Mouse (Mus musculus): ENCODE results near the gene Nrgn. TPM values are rescaled to one million over a fixed set of nuclear protein-coding genes. Genes with fewer than 3 reads are reported as not detected.
A peak's percentile ranks its signal among the peaks of the same experiment; 100 is the strongest.

The Nrgn gene
- 1 to 10 TPM; 5.7 to 6.2 TPM for total RNA-seq (2021)
- long read RNA-seq, experiment 1, partial matches to known transcripts: 0 of 2 reads
- long read RNA-seq, experiment 1, other reads (novel, unspliced or antisense): 2 of 2 reads
- long read RNA-seq, experiment 2, partial matches to known transcripts: 0 of 5 reads
- long read RNA-seq, experiment 2, other reads (novel, unspliced or antisense): 5 of 5 reads

DNA sequence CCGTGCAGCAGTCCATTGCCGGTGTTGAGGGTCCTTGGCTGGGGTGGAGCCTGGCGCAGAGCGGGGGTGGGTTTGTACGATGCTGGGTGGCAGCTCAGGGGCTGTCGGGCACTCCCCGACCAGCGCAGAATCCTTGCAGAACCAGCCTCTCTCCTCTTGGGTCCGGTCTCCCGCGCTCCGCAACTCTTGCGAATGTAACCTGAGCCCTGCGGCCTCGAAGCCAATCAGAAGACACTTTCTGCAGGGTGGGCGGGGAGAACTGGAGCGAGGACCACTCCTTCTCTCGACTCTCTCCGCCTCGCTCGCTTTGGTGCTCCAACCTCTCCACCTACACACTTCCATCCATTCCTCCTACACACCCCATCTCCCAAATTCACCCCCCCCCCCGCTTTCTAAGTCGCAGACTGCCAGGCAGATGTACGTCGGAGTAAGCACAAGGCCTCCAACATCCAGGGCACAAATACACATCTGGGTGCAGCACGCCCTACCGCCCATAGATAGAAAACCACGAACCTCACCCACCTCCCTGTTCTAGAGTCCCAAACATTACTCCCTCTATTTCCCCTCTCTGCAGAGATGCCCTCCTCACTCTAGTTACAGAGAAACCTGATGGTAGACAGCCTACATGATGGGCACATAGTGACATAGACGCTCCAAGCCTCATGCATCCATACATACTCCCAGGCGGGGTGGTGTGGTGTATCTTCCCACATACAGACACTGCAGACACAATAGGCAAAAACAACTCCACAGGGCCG lies at the start of gene Nrgn:
Nrgn (minus strand) TSS at position 369 of the 758 bp plus-strand sequence.
- peak; percentile 84 to 85 for DNase-seq

DNA sequence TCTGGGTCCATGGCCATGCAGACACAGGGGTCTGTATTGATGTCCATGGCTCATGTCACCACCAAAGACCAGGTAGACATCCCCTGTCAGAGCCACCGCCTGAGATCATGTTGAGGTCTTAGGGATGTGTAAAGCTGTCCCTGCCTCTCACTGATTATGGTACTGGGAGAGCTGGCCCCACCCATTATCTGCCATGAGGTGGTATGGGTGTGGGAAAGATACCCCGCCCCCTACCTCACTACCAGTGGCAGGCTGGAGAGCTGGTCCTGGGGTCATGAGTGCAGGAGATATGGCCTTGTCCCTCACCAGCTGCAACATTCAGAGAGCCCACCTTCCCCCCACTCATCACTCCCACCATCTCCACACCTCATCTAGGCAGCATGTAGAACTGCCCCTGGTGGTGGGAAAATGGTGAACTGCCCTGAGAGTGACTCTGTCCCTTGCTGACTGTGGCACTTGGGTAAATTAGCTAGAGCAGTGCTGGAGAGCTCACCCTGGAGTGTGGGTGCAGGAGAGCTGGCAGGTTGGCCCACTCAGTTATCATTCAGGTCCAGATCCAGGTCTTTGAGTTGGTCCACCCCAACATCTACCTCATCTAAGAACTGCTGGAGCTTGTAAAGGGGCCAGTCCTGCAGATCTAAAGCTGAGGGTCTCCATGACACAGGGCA lies 48.0 kb upstream of the Nrgn start:
- no peak for DNase-seq

DNA sequence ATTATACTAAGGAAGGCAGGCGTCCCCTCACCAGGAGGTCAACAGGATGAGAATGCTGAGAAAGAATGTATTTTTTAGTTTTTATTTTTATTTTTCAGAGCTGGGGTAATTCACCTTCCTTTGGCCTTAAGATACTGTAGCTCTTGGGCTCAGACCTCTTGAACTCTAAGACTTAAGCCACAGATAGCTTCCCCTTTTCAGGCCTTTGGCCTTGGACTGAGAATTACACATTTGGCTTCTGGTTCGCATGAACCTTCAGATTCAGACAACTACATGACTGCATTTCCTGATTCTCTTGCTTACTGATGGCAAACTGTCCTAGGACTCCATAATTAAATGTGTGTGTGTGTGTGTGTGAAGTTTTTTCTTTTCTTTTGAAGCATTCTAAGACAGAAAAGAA lies 45.9 kb upstream of the Nrgn start:
- DNase-seq: no peak

DNA sequence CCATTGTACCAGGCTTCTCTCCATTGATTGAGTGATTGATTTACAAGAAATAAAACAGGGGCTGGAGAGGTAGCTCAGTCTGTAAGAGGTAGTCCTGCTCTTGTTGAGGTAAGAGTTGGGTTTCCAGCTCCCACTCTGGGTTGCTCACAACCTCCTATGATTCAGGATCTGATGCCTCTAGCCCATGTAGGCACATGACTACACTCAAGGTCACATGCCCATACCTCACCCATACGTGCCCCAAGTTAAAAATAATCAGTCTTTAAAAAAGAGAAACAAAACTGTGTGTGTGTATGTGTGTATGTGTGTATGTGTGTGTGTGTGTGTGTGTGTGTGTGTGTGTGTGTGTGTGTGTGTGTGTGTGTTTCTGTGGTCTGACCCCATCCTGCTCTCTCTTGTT lies 42.9 kb upstream of the Nrgn start:
- DNase-seq: no peak

DNA sequence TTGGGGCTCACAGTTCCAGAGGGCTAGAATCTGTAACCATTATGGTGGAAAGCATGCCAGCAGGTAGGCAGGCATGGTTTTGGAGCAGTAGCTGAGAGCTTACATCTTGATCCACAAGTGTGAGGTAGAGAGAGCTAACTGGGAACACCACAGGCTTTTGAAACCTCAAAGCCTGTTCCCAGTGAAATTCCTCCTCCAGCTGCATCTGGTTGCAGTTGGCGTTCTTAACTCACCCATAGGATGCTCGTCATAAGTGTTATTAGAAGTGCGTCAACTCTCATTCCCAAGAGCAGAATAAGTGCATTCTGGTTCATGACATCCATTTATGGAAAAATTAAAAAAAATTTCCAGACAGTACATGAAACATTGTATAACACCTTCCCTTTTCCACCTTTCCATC lies 41.0 kb upstream of the Nrgn start:
- DNase-seq: no peak

DNA sequence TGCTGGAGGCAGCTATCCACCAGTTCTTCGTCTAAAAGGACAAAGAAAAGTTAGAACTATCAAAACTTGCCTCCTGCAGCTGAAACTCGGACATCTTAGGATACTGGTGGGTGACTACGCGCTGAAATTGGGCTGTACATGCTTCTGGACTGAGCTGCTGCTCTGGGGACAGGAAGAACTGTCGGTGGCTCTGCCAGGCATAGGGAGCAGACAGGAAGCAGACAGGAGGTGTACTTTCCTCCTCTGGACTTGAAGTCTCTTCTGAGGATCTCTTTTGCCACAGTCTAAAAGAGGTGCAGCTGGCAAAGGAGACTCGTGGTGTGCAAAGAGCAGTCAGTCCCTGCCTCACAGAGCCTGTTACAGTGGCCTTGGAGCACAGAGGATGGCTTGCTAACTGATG lies 39.9 kb upstream of the Nrgn start:
- no peak for DNase-seq

DNA sequence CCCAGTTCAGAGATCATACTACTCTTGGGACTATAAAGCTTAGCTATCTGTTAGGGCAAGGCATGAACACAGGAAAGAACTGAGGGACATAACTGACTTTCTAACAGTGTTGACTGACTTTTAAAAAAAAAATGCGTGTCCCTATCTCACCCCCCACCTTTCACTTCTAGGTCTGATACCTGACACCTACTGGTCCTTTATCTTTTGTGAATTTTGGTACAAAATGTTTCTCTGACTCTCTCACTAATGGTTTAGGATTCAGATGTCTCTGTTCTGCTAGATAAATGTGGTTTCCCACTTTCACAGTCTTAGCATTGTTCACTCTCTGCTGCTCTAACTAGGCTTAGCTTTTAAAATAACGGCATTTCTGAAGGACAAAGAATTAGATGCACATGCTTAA lies 39.3 kb upstream of the Nrgn start:
- no peak for DNase-seq

DNA sequence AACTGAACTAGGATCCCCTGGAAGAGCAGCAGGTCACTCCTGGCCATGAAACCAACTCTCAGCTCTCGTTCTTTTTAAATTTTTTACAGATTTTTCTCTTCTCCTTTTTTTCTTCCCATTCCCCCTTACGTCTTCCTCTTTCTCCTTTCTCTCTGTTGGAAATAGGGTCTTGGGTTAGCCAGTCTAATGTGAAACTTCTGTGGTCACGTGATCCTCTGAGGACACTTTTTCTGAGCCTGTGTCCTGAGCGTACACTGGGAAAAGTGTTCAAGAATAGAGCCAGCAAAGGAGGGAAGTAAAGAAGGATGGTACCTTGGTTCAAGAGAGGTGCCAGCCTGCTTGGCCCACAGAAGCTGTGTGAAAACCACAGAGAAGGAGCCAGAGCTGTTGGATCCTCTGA lies 37.7 kb upstream of the Nrgn start:
- DNase-seq: no peak

DNA sequence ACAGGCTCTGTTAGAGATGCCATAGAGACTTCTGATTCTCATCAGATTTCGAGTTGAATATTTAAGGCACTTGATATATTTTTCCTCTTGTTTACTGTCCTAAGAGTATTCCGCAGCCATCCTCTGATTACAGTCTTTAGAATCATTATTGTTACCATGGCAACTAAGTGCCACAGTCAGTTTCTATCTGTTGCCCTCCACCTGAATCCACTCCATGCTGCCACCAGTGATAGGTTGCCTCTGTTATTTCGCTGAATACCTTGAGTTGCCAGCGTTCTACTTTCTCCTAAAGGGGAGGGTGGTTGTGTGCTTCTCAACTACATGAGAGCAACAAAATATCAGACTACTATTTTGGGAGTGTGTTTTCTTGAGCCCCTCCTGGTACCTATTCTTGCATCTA lies 34.0 kb upstream of the Nrgn start:
- no peak for DNase-seq

DNA sequence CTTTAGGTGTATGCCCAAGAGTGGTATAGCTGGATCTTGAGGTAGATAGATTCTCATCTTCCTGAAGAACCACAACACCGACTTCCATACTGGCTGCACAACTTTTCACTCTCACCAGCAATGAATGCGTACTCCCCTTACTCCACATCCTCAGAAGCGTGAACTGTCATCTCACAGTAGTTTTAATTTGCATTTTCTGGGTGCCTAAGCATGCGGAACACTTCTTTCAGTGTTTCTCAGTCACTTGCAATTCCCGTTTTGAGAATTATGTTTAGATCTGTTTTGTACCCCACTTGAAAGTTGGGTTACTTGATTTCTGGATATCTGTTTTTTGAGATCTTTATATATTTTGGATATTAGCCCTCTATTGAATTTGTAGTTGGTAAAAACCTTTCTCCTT lies 30.9 kb upstream of the Nrgn start:
- DNase-seq: no peak

DNA sequence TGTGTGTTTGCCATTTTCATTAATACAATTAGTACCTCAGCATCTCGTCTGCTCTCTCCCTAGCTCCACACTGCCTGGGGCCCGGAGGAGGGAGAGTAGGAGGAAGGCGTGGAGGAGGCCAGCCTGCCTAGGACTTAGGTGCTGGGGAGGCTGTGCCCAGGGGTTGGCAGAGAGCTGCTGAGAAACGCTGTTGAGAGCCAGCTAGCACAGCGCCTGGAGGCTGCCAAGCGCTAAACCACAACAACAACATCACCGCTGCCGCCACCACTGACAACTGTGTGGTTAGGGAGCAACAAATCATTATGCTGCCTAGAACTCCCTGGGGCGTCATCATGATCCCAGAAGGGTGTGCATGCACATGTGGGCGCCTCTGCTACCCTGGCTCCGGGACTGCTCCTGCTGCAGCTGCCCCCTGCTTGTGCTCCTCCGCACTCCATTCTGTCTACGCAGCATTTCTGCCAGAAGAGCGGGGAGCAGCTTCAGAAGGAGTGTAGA lies 23.8 kb upstream of the Nrgn start:
- DNase-seq: no peak

DNA sequence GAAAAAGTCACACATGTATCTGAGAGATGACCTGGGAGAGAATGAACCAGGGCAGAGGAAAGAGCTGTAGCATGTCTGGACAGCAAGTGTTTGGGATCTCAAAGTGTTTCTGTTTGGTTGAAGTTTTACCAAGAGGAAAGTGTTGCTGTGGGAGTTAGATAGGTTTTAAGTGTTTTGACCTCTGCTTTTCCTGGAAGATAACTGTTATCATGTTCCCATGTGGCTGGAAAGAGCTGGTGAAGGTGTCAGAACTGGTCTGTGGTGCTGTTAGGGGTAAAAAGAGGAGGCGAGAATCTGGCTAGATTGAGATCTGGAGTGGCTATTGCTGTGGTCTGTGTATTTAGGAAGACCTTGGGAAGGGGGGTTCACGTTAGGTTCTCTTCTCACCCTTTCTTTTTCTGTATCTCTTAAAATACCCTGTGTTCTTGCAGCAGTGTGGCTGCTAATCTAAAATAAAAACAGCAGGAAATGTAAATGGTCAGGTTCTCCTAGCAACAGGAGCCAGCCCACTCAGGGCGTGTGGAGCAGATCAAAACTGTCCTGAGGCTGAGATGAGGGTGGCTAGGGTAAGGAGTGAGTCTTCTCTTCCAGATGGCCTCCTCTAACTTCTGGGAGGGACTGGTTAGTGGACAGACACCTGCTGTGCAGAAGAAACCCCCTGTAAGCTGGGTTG lies 19.6 kb upstream of the Nrgn start:
- no peak for DNase-seq

DNA sequence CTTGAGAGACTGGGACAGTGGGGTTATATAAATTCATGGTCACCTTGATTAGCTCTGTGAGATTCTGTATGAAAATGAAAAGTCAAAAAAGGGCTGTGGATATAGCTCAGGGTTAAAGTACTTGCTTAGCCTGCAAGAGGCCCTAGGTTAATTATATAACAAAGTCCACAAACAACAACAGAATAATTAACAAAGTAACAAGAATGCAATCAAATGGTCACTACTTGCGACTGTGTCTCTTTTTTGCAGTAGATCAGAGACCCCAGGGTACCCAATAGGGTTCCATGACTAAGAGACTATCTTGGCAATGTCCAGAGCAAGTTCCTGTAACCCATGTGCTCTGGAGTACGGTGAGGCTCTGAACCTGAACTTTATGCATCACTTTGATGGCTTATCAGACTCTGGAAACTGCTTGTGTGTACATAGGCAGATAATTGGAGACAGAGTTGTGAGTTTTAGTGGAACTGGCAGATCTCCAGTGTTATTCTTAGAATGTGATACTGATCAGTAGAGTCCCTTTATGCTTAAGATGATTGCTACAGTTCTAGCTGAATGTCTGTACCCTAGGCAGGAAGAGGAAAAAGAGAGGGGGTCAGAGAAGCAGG lies 16.6 kb upstream of the Nrgn start:
- DNase-seq: no peak

DNA sequence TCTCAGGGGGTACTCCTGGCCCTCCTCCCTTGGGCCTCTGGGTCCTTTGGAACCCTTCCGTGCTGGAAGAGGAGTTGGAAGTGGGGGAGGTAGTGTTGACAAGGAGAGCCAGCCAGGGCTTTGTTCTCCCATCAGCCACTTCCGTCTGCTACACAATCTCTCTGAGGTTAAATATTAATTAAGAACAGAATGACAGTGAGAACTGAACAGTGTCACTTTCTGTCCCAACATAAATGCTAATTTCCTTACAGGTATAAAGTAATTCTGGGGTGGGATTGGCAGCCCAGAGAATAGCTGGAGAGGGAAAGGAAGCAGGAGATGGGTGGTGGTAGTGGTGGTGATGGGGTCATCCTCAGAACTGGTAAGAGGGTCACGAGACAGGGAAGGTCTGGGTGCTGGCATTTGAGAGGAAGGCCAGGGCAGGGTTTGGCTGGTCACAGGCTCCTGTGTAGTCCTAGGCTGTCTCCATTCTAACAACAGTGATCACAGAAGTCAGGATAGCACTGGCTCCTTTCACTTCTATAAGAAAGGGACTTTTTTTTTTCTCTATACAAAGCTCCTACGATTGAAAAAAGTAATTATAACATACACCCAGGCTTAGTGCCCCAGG lies 16.0 kb upstream of the Nrgn start:
- no peak for DNase-seq

DNA sequence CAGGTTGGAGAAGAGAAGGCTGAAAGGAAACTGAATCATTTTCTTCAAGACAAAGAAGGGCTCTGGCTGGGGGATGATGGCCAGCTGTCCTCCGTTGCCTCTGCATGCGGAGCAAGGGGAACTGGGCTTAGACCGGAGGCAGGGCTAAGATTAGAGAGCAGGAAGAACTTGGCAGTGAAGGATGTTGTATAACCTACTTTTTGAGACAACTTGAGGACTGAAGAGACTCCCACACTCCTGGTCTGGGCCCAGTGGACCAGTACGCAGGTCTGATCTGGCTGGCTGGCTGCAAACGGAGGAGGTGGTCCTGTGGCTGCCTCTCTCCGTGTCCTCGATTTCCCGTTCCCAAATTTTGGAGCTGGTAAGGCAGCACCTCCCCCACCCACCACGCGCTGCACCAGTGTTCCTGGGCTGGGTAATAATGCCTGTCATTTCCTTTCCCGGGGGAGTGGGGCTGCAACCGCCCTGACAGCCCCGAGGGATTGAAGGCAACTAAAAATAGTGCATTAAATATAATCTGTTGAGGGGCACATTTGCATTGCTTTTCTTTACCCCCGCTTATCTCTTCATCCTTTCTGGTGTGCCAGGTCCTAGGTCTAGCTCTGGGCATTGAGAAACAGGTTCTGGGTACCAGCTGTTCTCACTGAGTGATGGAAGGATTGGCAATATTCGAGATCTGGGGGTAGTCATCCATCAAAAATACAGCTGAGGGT lies 15.3 kb upstream of the Nrgn start:
- peak; percentile 53 to 60 for DNase-seq

DNA sequence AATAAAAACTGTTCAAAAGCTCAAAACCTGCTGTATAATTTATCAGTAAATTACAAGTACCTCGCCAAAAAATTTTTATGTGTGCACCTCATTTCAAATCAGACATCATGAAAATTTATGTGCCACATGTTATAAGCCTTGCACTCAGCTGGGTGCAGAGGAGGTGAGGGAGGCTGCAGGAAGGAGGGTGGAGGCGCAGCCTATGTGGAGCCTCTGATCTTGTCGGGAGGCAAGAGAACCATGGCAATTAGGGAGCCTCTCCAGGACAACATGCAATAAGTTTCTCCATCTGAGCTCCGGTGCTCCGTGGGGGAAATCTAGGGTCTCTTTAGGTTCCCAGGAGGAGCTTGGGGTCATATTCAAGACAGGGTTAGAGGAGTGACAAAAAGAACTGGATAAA lies 14.8 kb upstream of the Nrgn start:
- DNase-seq: no peak

DNA sequence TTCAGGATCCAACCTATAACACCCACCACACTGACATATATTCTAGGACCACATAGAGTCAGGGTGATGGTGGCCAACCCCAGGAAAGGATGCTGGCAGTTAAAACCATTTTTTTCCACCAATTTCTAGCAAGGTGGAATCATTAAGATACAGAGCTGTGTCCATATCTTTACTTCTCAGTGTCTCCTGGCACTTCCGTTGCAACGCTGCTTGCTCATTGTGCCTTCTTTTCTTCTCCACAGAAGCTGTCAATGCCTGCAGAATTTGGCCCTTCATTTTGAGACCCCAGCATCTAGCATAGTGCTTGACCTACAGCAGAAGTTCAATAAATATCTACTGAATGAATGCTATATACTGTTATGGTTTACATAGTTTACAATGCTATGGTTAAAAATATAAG lies 14.3 kb upstream of the Nrgn start:
- no peak for DNase-seq

DNA sequence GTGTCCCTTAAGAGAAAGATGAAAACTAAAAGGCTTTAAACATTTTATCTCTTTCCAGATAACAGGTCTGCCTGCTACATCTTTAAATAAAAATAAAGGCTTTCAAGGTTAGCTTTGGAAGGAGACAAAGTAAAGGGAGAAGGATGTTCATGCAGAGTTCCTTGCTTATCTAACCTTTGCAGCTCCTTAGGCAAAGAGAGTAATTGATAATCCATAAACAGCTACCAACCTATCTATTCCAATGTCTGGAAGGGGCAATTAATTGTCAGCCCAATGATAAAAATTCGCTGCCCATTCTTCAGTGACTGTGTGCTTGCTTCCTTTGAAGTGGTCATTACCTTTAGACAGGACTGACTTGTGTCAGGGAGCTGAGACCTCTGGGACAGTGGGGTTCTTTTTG lies 11.1 kb upstream of the Nrgn start:
- no peak for DNase-seq

DNA sequence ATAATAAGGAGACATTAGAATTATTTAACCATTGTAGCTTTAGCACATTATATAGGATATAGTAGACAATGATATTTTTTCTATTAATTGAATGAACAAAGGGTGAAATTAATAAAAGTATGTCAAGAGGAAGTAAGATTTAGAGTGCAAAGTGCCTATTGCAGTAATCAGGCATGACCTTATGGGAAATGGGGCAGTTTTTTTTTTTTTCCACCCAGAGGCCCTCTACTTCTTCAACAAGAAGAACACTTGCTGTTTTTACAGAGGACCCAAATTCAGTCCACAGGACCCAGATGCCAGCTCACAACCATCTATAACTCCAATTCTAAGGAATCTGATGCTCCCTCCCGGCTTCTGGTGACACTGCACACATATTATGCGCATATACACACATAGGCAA lies 7.9 kb upstream of the Nrgn start:
- DNase-seq: no peak

DNA sequence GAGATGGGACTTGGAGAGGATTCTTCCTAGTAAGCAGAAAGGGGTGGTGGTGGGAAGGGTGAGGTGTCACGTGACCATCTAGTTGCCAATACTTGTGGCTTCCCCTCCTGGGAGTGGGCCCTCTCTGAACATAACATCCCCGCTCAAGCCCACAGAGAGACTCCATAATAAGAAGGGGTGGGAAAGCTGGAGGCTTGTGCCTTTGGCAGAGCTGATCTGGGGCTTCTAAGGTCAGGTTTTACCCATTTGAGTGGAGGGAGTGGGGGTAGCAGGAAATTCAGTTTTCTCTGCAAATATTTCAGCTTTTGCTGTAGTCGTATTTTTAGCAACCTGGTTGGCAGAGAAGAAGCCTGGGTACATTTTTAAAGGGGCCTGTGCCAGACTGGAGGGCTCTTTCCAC lies 3.7 kb upstream of the Nrgn start:
- DNase-seq: no peak

All from heart, adult 18-20 months (tissue).